Mouse (Mus musculus) heart, postnatal 0 days (tissue): ENCODE data around the gene Flt3l. TPM values are rescaled to one million over a fixed set of nuclear protein-coding genes. Genes with fewer than 3 reads are reported as not detected.
A peak's percentile ranks its signal among the peaks of the same experiment; 100 is the strongest.

Source experiments
- ATAC-seq: fragments of 200-750 bp; cut with Nextera tagmentation; 2 replicates; pipeline ENCODE4 v1.8.0; 2017; ENCODE audit warnings: low read depth, moderate number of reproducible peaks, moderate library complexity; ENCODE audit not compliant: insufficient read depth
- DNase-seq: peaks from one replicate; pipeline ENCODE4 v3.0.0-alpha.2; 2016; ENCODE audit warnings: low spot score
- H3K27ac ChIP-seq: fragments of 300-500 bp; sonication (generic); 2 replicates; pipeline ENCODE4 v1.5.1; 2014; ENCODE audit warnings: low read depth, mild to moderate bottlenecking
- H3K27me3 ChIP-seq: fragments of 300-500 bp; sonication (generic); 2 replicates; pipeline ENCODE4 v1.6.1; 2014; ENCODE audit warnings: low read length, mixed read lengths; ENCODE audit not compliant: control insufficient read depth, insufficient read depth
- H3K36me3 ChIP-seq: fragments of 300-500 bp; sonication (generic); replicated peaks from 2 replicates; pipeline ENCODE4 v1.6.1; 2014; ENCODE audit warnings: low read length, mixed read lengths; ENCODE audit not compliant: control insufficient read depth, insufficient read depth
- H3K4me1 ChIP-seq: fragments of 300-500 bp; sonication (generic); 2 replicates; pipeline ENCODE4 v1.6.1; 2014; ENCODE audit warnings: antibody characterized with exemption; ENCODE audit not compliant: control insufficient read depth, insufficient read depth
- H3K4me2 ChIP-seq: fragments of 300-500 bp; sonication (generic); 2 replicates; pipeline ENCODE4 v1.6.1; 2014; ENCODE audit warnings: low read depth, mild to moderate bottlenecking, low read length, moderate library complexity
- H3K4me3 ChIP-seq: fragments of 300-500 bp; sonication (generic); 2 replicates; pipeline ENCODE4 v1.5.1; 2014; ENCODE audit warnings: low read depth, low read length
- H3K9ac ChIP-seq: fragments of 300-500 bp; sonication (generic); replicated peaks from 2 replicates; pipeline ENCODE4 v1.6.1; 2014; ENCODE audit warnings: low read depth, low read length, mixed read lengths
- H3K9me3 ChIP-seq: fragments of 300-500 bp; sonication (generic); replicated peaks from 2 replicates; pipeline ENCODE4 v1.6.1; 2016; ENCODE audit warnings: low read length; ENCODE audit not compliant: control insufficient read depth
- CTCF ChIP-seq: IDR thresholded peaks from 2 replicates; pipeline ENCODE4 v1.5.1; 2016; ENCODE audit warnings: antibody characterized with exemption, control low read depth, low read depth
- EP300 ChIP-seq: IDR thresholded peaks from 2 replicates; pipeline ENCODE4 v1.6.1; 2016; ENCODE audit warnings: antibody characterized with exemption, low read depth
- WGBS: fragments of 180-500 bp; shearing (Covaris S2); extraction: QIAGEN DNeasy Blood & Tissue Kit; methylation state at CpG from one replicate; pipeline ENCODE4 v1.1.7; 2014; 5-methylcytosine and 5-hydroxymethylcytosine counted together
- polyA plus RNA-seq: library from polyadenylated mRNA; unstranded; fragments of >200 nt; fragmentation: Nextera tagmentation; extraction: Ambion mirVana; gene quantifications from 2 replicates; pipeline ENCODE4 v1.2.1, GENCODE M21; 2015
- total RNA-seq: library from RNA; depleted of rRNA; stranded (reverse); fragments of >200 nt; gene quantifications from 2 replicates; pipeline ENCODE4 v1.2.3, GENCODE M21; 2014; ENCODE audit warnings: low replicate concordance

The Flt3l gene
- total and polyA plus RNA-seq, 2 experiments from 2014 or later, result 1.8 to 23.3 TPM

- no peak overlapping the region for H3K9ac ChIP-seq
- H3K36me3 ChIP-seq, result 0 out of 2 replicates have a peak, but pooled peaks cover 3% of the 10 kb centered on the region
- ATAC-seq (no peak), DNase-seq (no peak)
- H3K27me3 ChIP-seq, result peaks cover 73% of the 10 kb centered on the region
- H3K27ac ChIP-seq, result no peak overlapping the region
- no peak overlapping the region for H3K4me3 ChIP-seq
- H3K4me1 ChIP-seq, result 0 out of 2 replicates have a peak, but pooled peaks cover 6% of the 10 kb centered on the region
- TF ChIP-seq CTCF (no peak), EP300 (no peak)
- H3K9me3 ChIP-seq, result peaks cover 32% of the 10 kb centered on the region
- no peak overlapping the region for H3K4me2 ChIP-seq
- 4% methylated on average over 19 of the region's 19 CpGs for WGBS
Observed at GRCm38 (mm10) chr7:45167761-45168445, 31.7 kb upstream of the Flt3l start.

GRCm38 (mm10) chr7:45166950-45167401 lies 30.7 kb upstream of the Flt3l start:
- ATAC-seq, result no peak
- Histone ChIP-seq H3K9ac (no peak overlapping the region), H3K27ac (no peak overlapping the region), H3K4me1 (0 out of 2 replicates have a peak, but pooled peaks cover 6% of the 10 kb centered on the region), H3K9me3 (peaks cover 31% of the 10 kb centered on the region), H3K4me2 (no peak overlapping the region), H3K27me3 (peaks cover 76% of the 10 kb centered on the region), H3K36me3 (0 out of 2 replicates have a peak, but pooled peaks cover 3% of the 10 kb centered on the region), H3K4me3 (no peak overlapping the region)
- 20% methylated on average over 10 of the region's 10 CpGs for WGBS
- TF ChIP-seq EP300 (no peak), CTCF (no peak)
- DNase-seq, result no peak

GRCm38 (mm10) chr7:45165701-45166100 lies 29.5 kb upstream of the Flt3l start:
- H3K4me3 ChIP-seq, result no peak overlapping the region
- H3K9me3 ChIP-seq, result peaks cover 23% of the 10 kb centered on the region
- ATAC-seq, result no peak
- 0 out of 2 replicates have a peak, but pooled peaks cover 6% of the 10 kb centered on the region for H3K4me1 ChIP-seq
- 58% methylated on average over 11 of the region's 11 CpGs for WGBS
- DNase-seq, result no peak
- no peak overlapping the region for H3K4me2 ChIP-seq
- no peak overlapping the region for H3K9ac ChIP-seq
- H3K27me3 ChIP-seq, result peaks cover 73% of the 10 kb centered on the region
- H3K36me3 ChIP-seq, result 0 out of 2 replicates have a peak, but pooled peaks cover 3% of the 10 kb centered on the region
- H3K27ac ChIP-seq, result no peak overlapping the region
- TF ChIP-seq CTCF (no peak), EP300 (no peak)

GRCm38 (mm10) chr7:45164833-45165232 lies 28.6 kb upstream of the Flt3l start:
- Histone ChIP-seq H3K9ac (no peak overlapping the region), H3K4me3 (no peak overlapping the region), H3K36me3 (peaks cover 8% of the 10 kb centered on the region; the same call in 1 of the 2 replicates), H3K27ac (no peak overlapping the region), H3K27me3 (peaks cover 73% of the 10 kb centered on the region), H3K9me3 (peaks cover 14% of the 10 kb centered on the region), H3K4me1 (0 out of 2 replicates have a peak, but pooled peaks cover 6% of the 10 kb centered on the region), H3K4me2 (no peak overlapping the region)
- 33% methylated on average over 5 of the region's 5 CpGs for WGBS
- DNase-seq (no peak), ATAC-seq (no peak)
- TF ChIP-seq CTCF, result no peak
- TF ChIP-seq EP300, result no peak

- DNase-seq, result no peak
- Histone ChIP-seq H3K36me3 (peaks cover 7% of the 10 kb centered on the region; the same call in 1 of the 2 replicates), H3K9me3 (peaks cover 5% of the 10 kb centered on the region), H3K27ac (no peak within 1 kb of the TSS), H3K4me3 (peak within 1 kb of the TSS; percentile 43), H3K4me1 (0 out of 2 replicates have a peak, but pooled peaks cover 6% of the 10 kb centered on the region), H3K4me2 (peak within 1 kb of the TSS; percentile 56), H3K9ac (peak within 1 kb of the TSS; percentile 32; the same call in 1 of the 2 replicates), H3K27me3 (peaks cover 64% of the 10 kb centered on the region)
- WGBS, result 3% methylated on average over 30 of the region's 41 CpGs
- no peak for ATAC-seq
- TF ChIP-seq EP300 (no peak), CTCF (no peak)
Observed at GRCm38 (mm10) chr7:45163735-45164490, 27.7 kb upstream of the Flt3l start, which contains the start of gene Slc17a7. Slc17a7 (plus strand) TSS chr7:45163949.
